Mouse (Mus musculus) urinary bladder, postnatal 36 days (tissue): ENCODE data around the gene Lmbr1l.

Experiments
- DNase-seq, 2 experiments: peaks; one replicate each; pipeline ENCODE4 v3.0.0; 2022; ENCODE audit warnings: low spot score in 2 of 2, mixed read lengths in 1 of 2

Lmbr1l gene

GRCm38 (mm10) chr15:98895635-98896589, 22.1 kb downstream of the Lmbr1l start:
- DNase-seq, result no peak

GRCm38 (mm10) chr15:98894746-98895634, 23.0 kb downstream of the Lmbr1l start:
- DNase-seq, result peak in 1 of 2 experiments; percentile 14

GRCm38 (mm10) chr15:98893940-98894745, 23.9 kb downstream of the Lmbr1l start, which contains the start of gene Rhebl1:
Gene Rhebl1 (minus strand): TSS chr15:98894540.
- DNase-seq, result peak in 1 of 2 experiments; percentile 14

GRCm38 (mm10) chr15:98893036-98893435, 25.0 kb downstream of the Lmbr1l start:
- DNase-seq, result no peak

GRCm38 (mm10) chr15:98891907-98892606, 26.0 kb downstream of the Lmbr1l start:
- peak in 1 of 2 experiments; percentile 62 for DNase-seq

GRCm38 (mm10) chr15:98891198-98891742, 26.8 kb downstream of the Lmbr1l start:
- DNase-seq, result no peak

GRCm38 (mm10) chr15:98887526-98887925, 30.5 kb downstream of the Lmbr1l start:
- DNase-seq, result no peak

- no peak for DNase-seq
These were observed 31.2 kb downstream of the Lmbr1l start for GRCm38 (mm10) chr15:98886667-98887387.

GRCm38 (mm10) chr15:98884106-98884505, 33.9 kb downstream of the Lmbr1l start:
- DNase-seq, result no peak

GRCm38 (mm10) chr15:98883661-98884060, 34.4 kb downstream of the Lmbr1l start:
- no peak for DNase-seq

GRCm38 (mm10) chr15:98881656-98882008, 36.4 kb downstream of the Lmbr1l start:
- no peak for DNase-seq

GRCm38 (mm10) chr15:98880978-98881655, 36.9 kb downstream of the Lmbr1l start:
- peak; percentile 84 to 90 for DNase-seq

GRCm38 (mm10) chr15:98877331-98877730, 40.7 kb downstream of the Lmbr1l start:
- DNase-seq, result no peak

- peak; percentile 89 for DNase-seq
These were observed 45.8 kb downstream of the Lmbr1l start for GRCm38 (mm10) chr15:98871916-98872888.

GRCm38 (mm10) chr15:98871070-98871915, 46.7 kb downstream of the Lmbr1l start, which contains the start of gene Kmt2d:
Gene Kmt2d (minus strand): TSS chr15:98871204.
- DNase-seq, result no peak

- DNase-seq, result peak in 1 of 2 experiments; percentile 38
These were observed 47.6 kb downstream of the Lmbr1l start for GRCm38 (mm10) chr15:98870179-98871069.
